Mouse (Mus musculus) stomach, embryonic 15.5 days (tissue): Measurements from ENCODE around the gene Sf1. TPM values are rescaled to one million over a fixed set of nuclear protein-coding genes. Genes with fewer than 3 reads are reported as not detected.

Experiments
- microRNA-seq: library from miRNA; unstranded; fragments of <30 nt; microRNA quantifications from one replicate; pipeline ENCODE4, GENCODE M21; 2016
- polyA plus RNA-seq: library from polyadenylated mRNA; unstranded; fragments of >200 nt; fragmentation: Nextera tagmentation; extraction: Ambion mirVana; gene quantifications from 2 replicates; pipeline ENCODE4 v1.2.1, GENCODE M21; 2015

Gene Sf1
- polyA plus RNA-seq, 1 experiment from 2014 or later: 104 TPM

Small RNAs within 50 kb of the gene (microRNA-seq; reads per million reads assigned to microRNA genes)
- gene Mir6989: not detected

Other genes starting within 250 kb of the Sf1 start
- gene Sac3d1, start 245.0 kb upstream of the Sf1 start, polyA plus RNA-seq: 40.7 and 46.1 TPM in 2 replicates
- gene Snx15, start 235.4 kb upstream of the Sf1 start, polyA plus RNA-seq: 29.2 and 29.9 TPM in 2 replicates
- 0.34 and 0.55 TPM in 2 replicates for gene Batf2, start 222.7 kb upstream of the Sf1 start, polyA plus RNA-seq
- gene Arl2, start 222.1 kb upstream of the Sf1 start, polyA plus RNA-seq: 101 and 102 TPM in 2 replicates
- not detected in 2 replicates for gene Majin, start 179.3 kb upstream of the Sf1 start, polyA plus RNA-seq
- gene Gpha2, start 137.3 kb upstream of the Sf1 start, polyA plus RNA-seq: 0.62 TPM in 2 replicates
- gene Ppp2r5b, start 127.8 kb upstream of the Sf1 start, polyA plus RNA-seq: 20.5 and 23.7 TPM in 2 replicates
- 7.6 and 10.6 TPM in 2 replicates for gene Atg2a, start 122.0 kb upstream of the Sf1 start, polyA plus RNA-seq
- 67.3 and 73.4 TPM in 2 replicates for gene Ehd1, start 87.0 kb upstream of the Sf1 start, polyA plus RNA-seq
- gene Cdc42bpg, start 57.2 kb upstream of the Sf1 start, polyA plus RNA-seq: 1.3 and 1.5 TPM in 2 replicates
- 70.2 and 74.3 TPM in 2 replicates for gene Men1, start 28.7 kb upstream of the Sf1 start, polyA plus RNA-seq
- 11.4 and 13.8 TPM in 2 replicates for gene Map4k2, start 22.6 kb upstream of the Sf1 start, polyA plus RNA-seq
- gene Pygm, start 20.7 kb downstream of the Sf1 start, polyA plus RNA-seq: 10.3 and 12.8 TPM in 2 replicates
- 55.8 and 57.6 TPM in 2 replicates for gene Rasgrp2, start 35.6 kb downstream of the Sf1 start, polyA plus RNA-seq
- 1.4 and 2.7 TPM in 2 replicates for gene Nrxn2, start 55.0 kb downstream of the Sf1 start, polyA plus RNA-seq
- not detected in 2 replicates for gene Slc22a12, start 179.3 kb downstream of the Sf1 start, polyA plus RNA-seq